Mouse (Mus musculus) midbrain, embryonic 12.5 days (tissue): Measurements from ENCODE around the gene Xkrx. TPM values are rescaled to one million over a fixed set of nuclear protein-coding genes. Genes with fewer than 3 reads are reported as not detected.
"Not testable (repeated sequence)": the region's sequence is repeated elsewhere in the genome, so short reads cannot be mapped to it uniquely, and the experiment has no call there.

Experiments
- ATAC-seq: fragments of 200-750 bp; cut with Nextera tagmentation; 2 replicates; pipeline ENCODE4 v1.8.0; 2017; ENCODE audit warnings: low read depth, moderate TSS enrichment, moderate library complexity; ENCODE audit not compliant: low FRiP score
- H3K27ac ChIP-seq: fragments of 300-500 bp; sonication (generic); replicated peaks from 2 replicates; pipeline ENCODE4 v1.5.1; 2016; ENCODE audit warnings: mild to moderate bottlenecking
- H3K27me3 ChIP-seq: fragments of 300-500 bp; sonication (generic); 2 replicates; pipeline ENCODE4 v1.6.1; 2016; ENCODE audit warnings: mild to moderate bottlenecking
- H3K36me3 ChIP-seq: fragments of 300-500 bp; sonication (generic); 2 replicates; pipeline ENCODE4 v1.6.1; 2016
- H3K4me1 ChIP-seq: fragments of 300-500 bp; sonication (generic); 2 replicates; pipeline ENCODE4 v1.6.1; 2016
- H3K4me2 ChIP-seq: fragments of 300-500 bp; sonication (generic); replicated peaks from 2 replicates; pipeline ENCODE4 v1.6.1; 2016; ENCODE audit warnings: mild to moderate bottlenecking, moderate library complexity
- H3K4me3 ChIP-seq: fragments of 300-500 bp; sonication (generic); 2 replicates; pipeline ENCODE4 v1.5.1; 2016; ENCODE audit warnings: mild to moderate bottlenecking
- H3K9ac ChIP-seq: fragments of 300-500 bp; sonication (generic); replicated peaks from 2 replicates; pipeline ENCODE4 v1.6.1; 2016; ENCODE audit warnings: mild to moderate bottlenecking, moderate library complexity
- H3K9me3 ChIP-seq: fragments of 300-500 bp; sonication (generic); 2 replicates; pipeline ENCODE4 v1.6.1; 2016; ENCODE audit warnings: mild to moderate bottlenecking
- WGBS: fragments of 180-500 bp; shearing (Covaris S2); methylation state at CpG from one replicate; pipeline ENCODE4 v1.1.7; 2016; 5-methylcytosine and 5-hydroxymethylcytosine counted together
- polyA plus RNA-seq: library from polyadenylated mRNA; unstranded; fragments of >200 nt; fragmentation: Nextera tagmentation; extraction: Ambion mirVana; gene quantifications from 2 replicates; pipeline ENCODE4 v1.2.1, GENCODE M21; 2016

Gene Xkrx
- 0.06 TPM in 1 of 2 replicates, not detected in the other for polyA plus RNA-seq

GRCm38 (mm10) chrX:134162043-134162720 is at the start of gene Xkrx:
TSS of gene Xkrx (minus strand) at chrX:134162076.
- Histone ChIP-seq H3K27me3 (peaks cover 34% of the 10 kb centered on the region), H3K4me3 (peak within 1 kb of the TSS; percentile 33), H3K4me1 (no peaks in the 10 kb centered on the region), H3K9ac (no peak within 1 kb of the TSS), H3K9me3 (no peaks in the 10 kb centered on the region), H3K4me2 (peak within 1 kb of the TSS; percentile 52), H3K27ac (no peak within 1 kb of the TSS), H3K36me3 (no peaks in the 10 kb centered on the region)
- WGBS = 34% methylated on average over 16 of the region's 16 CpGs
- no peak for ATAC-seq

- Histone ChIP-seq H3K4me3 (no peak overlapping the region), H3K27ac (no peak overlapping the region), H3K9me3 (no peaks in the 10 kb centered on the region), H3K9ac (no peak overlapping the region), H3K36me3 (no peaks in the 10 kb centered on the region), H3K4me2 (no peak overlapping the region), H3K4me1 (no peaks in the 10 kb centered on the region), H3K27me3 (peaks cover 5% of the 10 kb centered on the region; the same call in 1 of the 2 replicates)
- WGBS = 74% methylated on average over 7 of the region's 7 CpGs
- ATAC-seq = no peak
Observed at GRCm38 (mm10) chrX:134211151-134211642, 49.3 kb upstream of the Xkrx start.

GRCm38 (mm10) chrX:134208491-134208890 is 46.6 kb upstream of the Xkrx start:
- no peak overlapping the region for H3K4me3 ChIP-seq
- no peaks in the 10 kb centered on the region for H3K9me3 ChIP-seq
- no peaks in the 10 kb centered on the region for H3K36me3 ChIP-seq
- 85% methylated on average over 2 of the region's 2 CpGs for WGBS
- no peak overlapping the region for H3K9ac ChIP-seq
- no peak overlapping the region for H3K4me2 ChIP-seq
- no peaks in the 10 kb centered on the region for H3K4me1 ChIP-seq
- H3K27me3 ChIP-seq = peaks cover 5% of the 10 kb centered on the region; the same call in 1 of the 2 replicates
- H3K27ac ChIP-seq = no peak overlapping the region
- ATAC-seq = no peak

- H3K4me1 ChIP-seq, H3K9me3 ChIP-seq, H3K27ac ChIP-seq, H3K4me3 ChIP-seq, H3K9ac ChIP-seq, H3K36me3 ChIP-seq, ATAC-seq, H3K27me3 ChIP-seq, H3K4me2 ChIP-seq: not testable (repeated sequence)
- 88% methylated on average over 9 of the region's 9 CpGs for WGBS
Observed at GRCm38 (mm10) chrX:134187201-134187600, 25.3 kb upstream of the Xkrx start, which contains the start of gene Arl13a. TSS of gene Arl13a (plus strand) at chrX:134187501.

GRCm38 (mm10) chrX:134174699-134175098 is 12.8 kb upstream of the Xkrx start:
- H3K4me1 ChIP-seq = no peaks in the 10 kb centered on the region
- no peak overlapping the region for H3K27ac ChIP-seq
- no peak for ATAC-seq
- no peak overlapping the region for H3K4me2 ChIP-seq
- no peaks in the 10 kb centered on the region for H3K9me3 ChIP-seq
- no peak overlapping the region for H3K4me3 ChIP-seq
- no peaks in the 10 kb centered on the region for H3K27me3 ChIP-seq
- H3K36me3 ChIP-seq = no peaks in the 10 kb centered on the region
- no peak overlapping the region for H3K9ac ChIP-seq
- WGBS = 78% methylated on average over 1 of the region's 1 CpGs

- Histone ChIP-seq H3K9me3 (no peaks in the 10 kb centered on the region), H3K4me1 (no peaks in the 10 kb centered on the region), H3K36me3 (no peaks in the 10 kb centered on the region), H3K4me2 (no peak overlapping the region), H3K27ac (no peak overlapping the region), H3K4me3 (no peak overlapping the region), H3K9ac (no peak overlapping the region), H3K27me3 (no peaks in the 10 kb centered on the region)
- no peak for ATAC-seq
- 94% methylated on average over 1 of the region's 1 CpGs for WGBS
Observed at GRCm38 (mm10) chrX:134170584-134170983, 8.7 kb upstream of the Xkrx start.

GRCm38 (mm10) chrX:134163484-134163883 is 1.6 kb upstream of the Xkrx start:
- Histone ChIP-seq H3K4me1 (no peaks in the 10 kb centered on the region), H3K36me3 (no peaks in the 10 kb centered on the region), H3K27ac (no peak overlapping the region), H3K27me3 (peaks cover 33% of the 10 kb centered on the region), H3K9ac (no peak overlapping the region), H3K4me2 (peak overlapping the region; percentile 52; the same call in 1 of the 2 replicates), H3K9me3 (no peaks in the 10 kb centered on the region), H3K4me3 (no peak overlapping the region)
- WGBS = 56% methylated on average over 4 of the region's 4 CpGs
- no peak for ATAC-seq

GRCm38 (mm10) chrX:134162826-134163225 is 950 bp upstream of the Xkrx start:
- Histone ChIP-seq H3K36me3 (no peaks in the 10 kb centered on the region), H3K4me1 (no peaks in the 10 kb centered on the region), H3K27me3 (peaks cover 34% of the 10 kb centered on the region), H3K27ac (no peak overlapping the region), H3K4me3 (peak overlapping the region; percentile 33), H3K4me2 (peak overlapping the region; percentile 52), H3K9ac (no peak overlapping the region), H3K9me3 (no peaks in the 10 kb centered on the region)
- WGBS = 29% methylated on average over 11 of the region's 11 CpGs
- ATAC-seq = no peak

- 93% methylated on average over 2 of the region's 2 CpGs for WGBS
Observed at GRCm38 (mm10) chrX:134160442-134160841, 1.4 kb downstream of the Xkrx start.

GRCm38 (mm10) chrX:134158151-134158550 is 3.7 kb downstream of the Xkrx start:
- no peak overlapping the region for H3K27ac ChIP-seq
- ATAC-seq = no peak
- 50% methylated on average over 7 of the region's 7 CpGs for WGBS
- no peaks in the 10 kb centered on the region for H3K9me3 ChIP-seq
- H3K36me3 ChIP-seq = no peaks in the 10 kb centered on the region
- peaks cover 27% of the 10 kb centered on the region for H3K27me3 ChIP-seq
- H3K9ac ChIP-seq = no peak overlapping the region
- H3K4me2 ChIP-seq = no peak overlapping the region
- no peak overlapping the region for H3K4me3 ChIP-seq
- H3K4me1 ChIP-seq = no peaks in the 10 kb centered on the region

More at GRCm38 (mm10) chrX:134160442-134160841, 1.4 kb downstream of the Xkrx start:
- no peaks in the 10 kb centered on the region for H3K4me1 ChIP-seq
- H3K27ac ChIP-seq = no peak overlapping the region
- H3K4me3 ChIP-seq = no peak overlapping the region
- no peak overlapping the region for H3K4me2 ChIP-seq
- no peak overlapping the region for H3K9ac ChIP-seq
- no peak for ATAC-seq
- no peaks in the 10 kb centered on the region for H3K36me3 ChIP-seq
- H3K27me3 ChIP-seq = peaks cover 34% of the 10 kb centered on the region
- no peaks in the 10 kb centered on the region for H3K9me3 ChIP-seq

- ATAC-seq = no peak
- H3K27me3 ChIP-seq = 0 out of 2 replicates have a peak, but pooled peaks cover 5% of the 10 kb centered on the region
- no peaks in the 10 kb centered on the region for H3K36me3 ChIP-seq
- no peak overlapping the region for H3K27ac ChIP-seq
- H3K9ac ChIP-seq = no peak overlapping the region
- WGBS = 72% methylated on average over 4 of the region's 4 CpGs
- H3K4me1 ChIP-seq = no peaks in the 10 kb centered on the region
- H3K9me3 ChIP-seq = no peaks in the 10 kb centered on the region
- H3K4me2 ChIP-seq = no peak overlapping the region
- no peak overlapping the region for H3K4me3 ChIP-seq
Observed at GRCm38 (mm10) chrX:134141986-134142385, 19.9 kb downstream of the Xkrx start.

GRCm38 (mm10) chrX:134141551-134141950 is 20.3 kb downstream of the Xkrx start:
- Histone ChIP-seq H3K9ac (no peak overlapping the region), H3K4me2 (no peak overlapping the region), H3K4me1 (no peaks in the 10 kb centered on the region), H3K9me3 (no peaks in the 10 kb centered on the region), H3K36me3 (no peaks in the 10 kb centered on the region), H3K27ac (no peak overlapping the region), H3K27me3 (0 out of 2 replicates have a peak, but pooled peaks cover 5% of the 10 kb centered on the region), H3K4me3 (no peak overlapping the region)
- ATAC-seq = no peak
- 74% methylated on average over 1 of the region's 1 CpGs for WGBS
